Mouse (Mus musculus) kidney, adult 2 months (tissue): ENCODE measurements around the gene Akap2. TPM values are rescaled to one million over a fixed set of nuclear protein-coding genes. Genes with fewer than 3 reads are reported as not detected.
"Not testable (repeated sequence)": the region's sequence is repeated elsewhere in the genome, so short reads cannot be mapped to it uniquely, and the experiment has no call there.

Experiments used
- DNase-seq: peaks from one replicate; pipeline ENCODE4 v3.0.0; 2021
- H3K27ac ChIP-seq: fragments of 200-500 bp; 2 replicates; pipeline ENCODE4 v1.5.1; 2012; ENCODE audit warnings: low read depth, low read length, control low read depth, inconsistent platforms; ENCODE audit not compliant: insufficient read depth
- H3K27me3 ChIP-seq: fragments of 200-500 bp; replicated peaks from 2 replicates; pipeline ENCODE4 v1.6.1; 2012; ENCODE audit warnings: mild to moderate bottlenecking, moderate library complexity, low read length, inconsistent platforms; ENCODE audit not compliant: control insufficient read depth, insufficient read depth
- H3K36me3 ChIP-seq: fragments of 200-500 bp; 2 replicates; pipeline ENCODE4 v1.6.1; 2012; ENCODE audit warnings: mild to moderate bottlenecking, moderate library complexity, low read length, inconsistent platforms; ENCODE audit not compliant: control insufficient read depth, insufficient read depth
- H3K4me1 ChIP-seq: fragments of 200-500 bp; 2 replicates; pipeline ENCODE4 v1.6.1; 2011; ENCODE audit warnings: low read length; ENCODE audit not compliant: control insufficient read depth, insufficient read depth
- H3K4me3 ChIP-seq: fragments of 200-500 bp; 2 replicates; pipeline ENCODE4 v1.5.1; 2011; ENCODE audit warnings: mild to moderate bottlenecking, low read depth, low read length, control low read depth; ENCODE audit not compliant: insufficient read depth
- CTCF ChIP-seq: fragments of 200-500 bp; conservative IDR thresholded peaks from 2 replicates; pipeline ENCODE4 v1.5.1; 2011; ENCODE audit warnings: low read depth, mild to moderate bottlenecking, control low read depth, low read length, moderate library complexity, mixed read lengths; ENCODE audit not compliant: insufficient read depth, insufficient read length
- POLR2A ChIP-seq: fragments of 200-500 bp; IDR thresholded peaks from one replicate; pipeline ENCODE4 v1.6.1; 2011; ENCODE audit warnings: low read depth, low read length, control low read depth
- WGBS: fragments of 180-500 bp; shearing (Covaris S2); methylation state at CpG from one replicate; pipeline ENCODE4 v1.1.7; 2018; 5-methylcytosine and 5-hydroxymethylcytosine counted together
- polyA plus RNA-seq: library from polyadenylated mRNA; depleted of rRNA; stranded (reverse); fragments of >200 nt; gene quantifications from 2 replicates; pipeline ENCODE4 v1.2.3, GENCODE M21; 2012

The Akap2 gene
- polyA plus RNA-seq, 1 experiment, result 126 TPM

DNA sequence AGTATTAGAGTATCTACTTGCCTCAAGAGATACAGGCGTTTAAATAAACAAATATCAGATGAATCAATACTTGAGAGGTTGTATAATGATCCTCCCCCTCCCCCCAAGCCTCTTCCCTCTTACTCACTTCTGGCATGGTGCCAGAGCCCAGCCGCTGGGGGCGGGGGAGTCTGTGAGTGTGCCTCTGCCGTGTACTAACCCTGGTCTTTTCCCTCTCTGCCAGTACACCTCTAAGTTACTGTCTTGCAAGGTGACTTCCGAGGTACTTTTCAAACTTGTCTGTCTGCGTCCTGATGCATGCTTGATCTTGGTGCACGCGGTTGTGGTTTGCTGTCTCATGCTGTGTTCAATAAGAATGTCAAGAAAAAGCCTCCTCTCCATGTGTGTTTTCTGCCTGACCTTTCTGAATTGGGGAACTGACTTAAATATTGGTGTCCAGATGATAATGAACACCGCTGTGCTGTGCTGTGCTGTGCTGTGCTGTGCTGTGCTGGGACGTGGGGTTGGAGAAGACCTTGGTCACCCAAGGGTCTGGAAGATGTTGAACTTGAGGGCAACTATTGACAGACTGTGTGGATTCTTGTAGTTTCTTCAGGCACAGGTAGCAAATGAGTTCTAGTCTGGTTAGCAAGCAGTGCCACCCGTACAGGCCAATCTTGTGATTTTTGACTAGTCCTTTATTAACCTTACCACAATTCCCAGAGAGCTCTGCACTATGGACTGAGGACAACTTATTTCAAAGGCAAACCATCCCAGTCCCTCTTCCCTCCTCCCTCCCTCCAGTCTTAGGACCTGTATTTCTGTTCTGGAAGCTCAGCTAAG, 168.8 kb downstream of the Akap2 start:
- TF ChIP-seq CTCF, result no peak
- no peak for TF ChIP-seq POLR2A
- DNase-seq, result peak; percentile 66
- H3K4me3 ChIP-seq, result no peak overlapping the region
- WGBS, result 45% methylated on average over 11 of the region's 11 CpGs
- H3K4me1 ChIP-seq, result peaks cover 29% of the 10 kb centered on the region
- peak overlapping the region; percentile 28; the same call in 1 of the 2 replicates for H3K27ac ChIP-seq
- no peaks in the 10 kb centered on the region for H3K36me3 ChIP-seq
- H3K27me3 ChIP-seq, result no peaks in the 10 kb centered on the region

DNA sequence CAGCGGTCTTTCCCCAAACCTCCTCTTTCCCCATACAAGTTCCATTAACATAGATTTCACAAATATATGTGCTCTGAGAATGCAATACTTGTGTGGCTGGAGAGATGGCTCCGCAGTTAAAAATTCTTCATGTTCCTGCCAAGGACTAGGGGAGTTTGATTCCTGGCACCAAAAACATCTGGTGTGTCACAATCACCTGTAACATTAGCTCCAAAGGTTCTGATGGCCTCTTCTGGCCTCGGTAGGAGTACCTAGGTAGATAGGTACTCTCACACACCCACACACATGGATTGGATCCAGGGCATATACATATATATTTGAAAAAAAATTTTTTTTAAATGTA, 169.4 kb downstream of the Akap2 start:
- Histone ChIP-seq H3K27me3 (no peaks in the 10 kb centered on the region), H3K4me3 (no peak overlapping the region), H3K4me1 (peaks cover 29% of the 10 kb centered on the region), H3K36me3 (no peaks in the 10 kb centered on the region), H3K27ac (no peak overlapping the region; the same call in 1 of the 2 replicates)
- no peak for TF ChIP-seq CTCF
- no peak for TF ChIP-seq POLR2A
- DNase-seq, result no peak
- 66% methylated on average over 3 of the region's 3 CpGs for whole genome bisulfite sequencing

DNA sequence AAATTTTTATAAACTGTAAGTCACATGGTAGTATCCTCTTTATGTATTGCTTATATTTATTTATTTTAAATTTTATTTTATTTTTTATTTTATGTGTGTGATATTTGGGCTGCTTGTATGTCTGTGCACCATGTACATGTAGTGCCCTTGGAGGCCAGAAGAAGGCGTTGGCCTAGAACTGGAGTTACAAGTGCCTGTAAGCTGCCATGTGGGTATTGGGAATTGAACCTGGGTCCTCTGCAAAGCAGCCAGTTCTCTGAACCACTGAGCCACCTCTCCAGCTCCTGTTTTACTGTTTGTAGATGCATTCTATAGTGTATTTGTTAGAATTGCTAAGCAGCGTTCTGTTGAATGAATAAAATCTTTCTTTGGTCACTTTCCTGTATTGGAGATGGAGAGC, 170.8 kb downstream of the Akap2 start:
- TF ChIP-seq CTCF (no peak), POLR2A (no peak)
- DNase-seq, result no peak
- Histone ChIP-seq H3K36me3 (no peaks in the 10 kb centered on the region), H3K4me1 (peaks cover 25% of the 10 kb centered on the region), H3K27me3 (no peaks in the 10 kb centered on the region), H3K4me3 (no peak overlapping the region), H3K27ac (no peak overlapping the region)
- WGBS, result 90% methylated on average over 2 of the region's 2 CpGs

DNA sequence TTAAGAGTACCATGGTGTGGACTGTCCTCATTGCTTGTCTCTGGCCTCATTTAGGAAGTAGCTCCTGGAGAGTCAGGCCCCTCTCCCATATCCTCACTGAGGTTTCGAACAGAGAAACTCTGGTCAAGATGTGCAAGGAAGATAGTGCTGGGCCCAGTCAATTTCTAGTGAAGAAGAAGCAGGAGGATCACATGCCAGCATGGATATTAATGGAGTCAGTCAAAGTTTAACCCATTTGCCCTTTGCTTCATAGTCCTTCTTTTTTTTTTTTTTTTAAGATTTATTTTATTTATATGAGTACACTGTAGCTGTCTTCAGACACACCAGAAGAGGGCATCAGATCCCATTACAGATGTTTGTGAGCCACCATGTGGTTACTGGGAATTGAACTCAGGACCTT, 171.5 kb downstream of the Akap2 start:
- peak; percentile 56 for DNase-seq
- 67% methylated on average over 1 of the region's 1 CpGs for WGBS
- H3K4me3 ChIP-seq, H3K36me3 ChIP-seq, H3K27ac ChIP-seq, H3K27me3 ChIP-seq: not testable (repeated sequence)
- peaks cover 21% of the 10 kb centered on the region; the same call in 1 of the 2 replicates for H3K4me1 ChIP-seq

GRCm38 (mm10) chr4:57889773-57890172, 172.3 kb downstream of the Akap2 start:
- no peak for DNase-seq
- TF ChIP-seq POLR2A, result no peak
- TF ChIP-seq CTCF, result no peak
- no peaks in the 10 kb centered on the region for H3K27me3 ChIP-seq
- peaks cover 21% of the 10 kb centered on the region; the same call in 1 of the 2 replicates for H3K4me1 ChIP-seq
- H3K27ac ChIP-seq, result no peak overlapping the region
- no peaks in the 10 kb centered on the region for H3K36me3 ChIP-seq
- WGBS, result 76% methylated on average over 8 of the region's 8 CpGs
- H3K4me3 ChIP-seq, result no peak overlapping the region

- no peak overlapping the region for H3K27ac ChIP-seq
- TF ChIP-seq POLR2A, result no peak
- H3K27me3 ChIP-seq, result no peaks in the 10 kb centered on the region
- no peak for DNase-seq
- no peak overlapping the region for H3K4me3 ChIP-seq
- peaks cover 16% of the 10 kb centered on the region; the same call in 1 of the 2 replicates for H3K4me1 ChIP-seq
- 89% methylated on average over 10 of the region's 10 CpGs for WGBS
- H3K36me3 ChIP-seq, result no peaks in the 10 kb centered on the region
These were observed 174.6 kb downstream of the Akap2 start for GRCm38 (mm10) chr4:57892001-57892586.

- Histone ChIP-seq H3K4me1 (0 out of 2 replicates have a peak, but pooled peaks cover 3% of the 10 kb centered on the region), H3K36me3 (no peaks in the 10 kb centered on the region), H3K27ac (no peak overlapping the region), H3K4me3 (no peak overlapping the region), H3K27me3 (no peaks in the 10 kb centered on the region)
- TF ChIP-seq CTCF (no peak), POLR2A (no peak)
- no peak for DNase-seq
- WGBS, result 65% methylated on average over 5 of the region's 5 CpGs
These were observed 177.7 kb downstream of the Akap2 start for GRCm38 (mm10) chr4:57895140-57895539.

GRCm38 (mm10) chr4:57895902-57896301, 178.4 kb downstream of the Akap2 start:
- 47% methylated on average over 6 of the region's 6 CpGs for whole genome bisulfite sequencing
- no peak for DNase-seq
- Histone ChIP-seq H3K4me3 (no peak overlapping the region), H3K4me1 (no peaks in the 10 kb centered on the region), H3K36me3 (no peaks in the 10 kb centered on the region), H3K27ac (no peak overlapping the region), H3K27me3 (no peaks in the 10 kb centered on the region)
- TF ChIP-seq CTCF (no peak), POLR2A (no peak)
